Comparison of ENCODE assay signal across 9 mouse cellular contexts in genomic region chr12:30890067-30890466, GRCm38 (mm10). TPM values are rescaled to one million over a fixed set of nuclear protein-coding genes. Genes with fewer than 3 reads are reported as not detected.
A peak's percentile ranks its signal among the peaks of the same experiment; 100 is the strongest.
DNase-seq lines count a peak whose midpoint lies in the region; ATAC-seq lines count a peak whose summit lies in the region.
"Had no signal": no experiment of that assay in that cellular context is flagged by ENCODE, and none has a peak within 500 bp of the region (broad histone marks: within the 10 kb centered on the region; RNA-seq: fewer than 3 reads in every experiment).

No protein-coding gene starts in this region.

- H3K4me3 ChIP-seq in hindbrain, embryonic 11.5 days (ENCODE audit: low read depth, low read length), result no peak overlapping the region

- H3K4me1 ChIP-seq in hindbrain, embryonic 11.5 days (replicated peaks; ENCODE audit: control insufficient read depth, insufficient read depth, low read length), result no peaks in the 10 kb centered on the region

- ATAC-seq in hindbrain, embryonic 11.5 days (ENCODE audit: low FRiP score), result no peak

- H3K9me3 ChIP-seq in hindbrain, embryonic 11.5 days (ENCODE audit: control insufficient read depth, low read length), result no peaks in the 10 kb centered on the region

- WGBS in hindbrain, embryonic 11.5 days, result 38% methylated on average over 5 of the region's 5 CpGs

- no peak overlapping the region for H3K4me2 ChIP-seq in hindbrain, embryonic 11.5 days (replicated peaks; ENCODE audit: low read depth, low read length)

- H3K36me3 ChIP-seq in hindbrain, embryonic 11.5 days (ENCODE audit: control insufficient read depth, insufficient read depth, low read length), result no peaks in the 10 kb centered on the region

- H3K27ac ChIP-seq in hindbrain, embryonic 11.5 days (ENCODE audit: low read depth, low read length), result no peak overlapping the region

- peak; percentile 39 to 80 for DNase-seq in heart, adult 18-20 months
- DNase-seq in heart, adult 11 months, result no peak
- peak; percentile 34 to 38 for DNase-seq in adrenal gland, adult 18-20 months (ENCODE audit: low spot score in 2 of 2)
- DNase-seq in embryo, embryonic 11.5 days (ENCODE audit: low read depth, low spot score), result peak; percentile 44
- DNase-seq in hindbrain, embryonic 11.5 days (ENCODE audit: low spot score), result peak; percentile 80
- DNase-seq in layer of hippocampus, adult 18-20 months (ENCODE audit: low spot score in 2 of 2), result peak; percentile 44 to 85
- peak; percentile 30 to 61 for DNase-seq in lung, adult 18-20 months
- DNase-seq in retina, adult 2 months (ENCODE audit: low read depth, low spot score), result peak; percentile 26

- H3K9ac ChIP-seq in hindbrain, embryonic 11.5 days (ENCODE audit: low read depth, low read length), result no peak overlapping the region

- H3K27me3 ChIP-seq in hindbrain, embryonic 11.5 days (ENCODE audit: control insufficient read depth, insufficient read depth, low read length), result peaks cover 4% of the 10 kb centered on the region; the same call in 1 of the 2 replicates

RNA-seq across cellular contexts. Expression of gene Alkal2, which starts 5.9 kb away (rescaled TPM):
- 1 to 10 TPM; 1.0 to 2.0 TPM for total RNA-seq in heart, adult 18-20 months (2021)
- under 1 TPM; 0.53 to 0.77 TPM for total RNA-seq in adrenal gland, adult 18-20 months (2021)
- polyA plus RNA-seq in hindbrain, embryonic 11.5 days (2014; fragmentation: Nextera tagmentation; extraction: Ambion mirVana), result 0.51 and 0.54 TPM in 2 replicates
- 1 to 10 TPM; 4.3 to 5.2 TPM for total RNA-seq in layer of hippocampus, adult 18-20 months (2021)
- polyA plus RNA-seq: testis, adult 2 months had no signal

RNA-seq across cellular contexts. Expression of gene Acp1, which starts 21.3 kb away (rescaled TPM):
- total RNA-seq in heart, adult 18-20 months (2021), result 10 to 100 TPM; 31.7 to 33.0 TPM
- 10 to 100 TPM; 48.9 to 54.4 TPM for total RNA-seq in adrenal gland, adult 18-20 months (2021)
- 166 and 189 TPM in 2 replicates for polyA plus RNA-seq in hindbrain, embryonic 11.5 days (2014; fragmentation: Nextera tagmentation; extraction: Ambion mirVana)
- 10 to 100 TPM; 56.7 to 58.3 TPM for total RNA-seq in layer of hippocampus, adult 18-20 months (2021)

RNA-seq across cellular contexts. Expression of gene Sh3yl1, which starts 21.4 kb away (rescaled TPM):
- total RNA-seq in heart, adult 18-20 months (2021), result 1 to 10 TPM; 1.3 to 2.4 TPM
- 1 to 10 TPM; 1.7 to 3.5 TPM for total RNA-seq in adrenal gland, adult 18-20 months (2021)
- polyA plus RNA-seq in hindbrain, embryonic 11.5 days (2014; fragmentation: Nextera tagmentation; extraction: Ambion mirVana), result 26.9 and 29.1 TPM in 2 replicates
- 10 to 100 TPM; 11.3 to 12.1 TPM for total RNA-seq in layer of hippocampus, adult 18-20 months (2021)
